24 mouse cellular contexts compared by ENCODE assay signal in genomic region chr15:86266975-86267374, GRCm38 (mm10). TPM values are rescaled to one million over a fixed set of nuclear protein-coding genes. Genes with fewer than 3 reads are reported as not detected.
DNase-seq lines count a peak whose midpoint lies in the region; ATAC-seq and TF ChIP-seq lines count a peak whose summit lies in the region.
"Had no signal": no experiment of that assay in that cellular context is flagged by ENCODE, and none has a peak within 500 bp of the region (broad histone marks: within the 10 kb centered on the region; RNA-seq: fewer than 3 reads in every experiment).

No protein-coding gene starts in this region.

- TF ChIP-seq CTCF in liver, adult 2 months (IDR thresholded peaks at IDR 0.05; ENCODE audit: low read depth, low read length), result no peak

- H3K4me2 ChIP-seq in liver, embryonic 12.5 days, result no peak overlapping the region
- no peak overlapping the region for H3K4me2 ChIP-seq in midbrain, embryonic 11.5 days
- no peak overlapping the region for H3K4me2 ChIP-seq in midbrain, embryonic 14.5 days (ENCODE audit: low read length)
- H3K4me2 ChIP-seq: embryonic facial prominence, embryonic 12.5 days; forebrain, embryonic 13.5 days; forebrain, embryonic 15.5 days had no signal

- peak; percentile 87 for DNase-seq in liver, adult 2 months (ENCODE audit: extremely low read depth, low read depth, low spot score)
- peak; percentile 21 for DNase-seq in midbrain, embryonic 11.5 days (ENCODE audit: low spot score, missing footprints)
- no peak for DNase-seq in midbrain, embryonic 14.5 days
- DNase-seq in kidney, adult 18-20 months, result no peak
- DNase-seq: adrenal gland, adult 8-10 months; adrenal gland, postnatal 14 days; adrenal gland, postnatal 36 days; B cell, adult 2 months; cerebellum, adult 11-12 months; cerebellum, adult 2 months; cerebellum, adult 9-10 months; cerebellum, postnatal 10 days; cerebellum, postnatal 25 days had no signal

- H3K4me1 ChIP-seq in liver, adult 2 months (ENCODE audit: control insufficient read depth, insufficient read depth, low read length), result peaks cover 8% of the 10 kb centered on the region
- H3K4me1 ChIP-seq in liver, embryonic 12.5 days, result no peaks in the 10 kb centered on the region
- H3K4me1 ChIP-seq in midbrain, embryonic 11.5 days (ENCODE audit: control insufficient read depth, insufficient read depth, low read length), result 0 out of 2 replicates have a peak, but pooled peaks cover 5% of the 10 kb centered on the region
- peaks cover 19% of the 10 kb centered on the region for H3K4me1 ChIP-seq in midbrain, embryonic 14.5 days (ENCODE audit: control insufficient read depth, insufficient read depth, low read length)

- no peaks in the 10 kb centered on the region for H3K27me3 ChIP-seq in liver, adult 2 months (ENCODE audit: control insufficient read depth, insufficient read depth, low read length)
- H3K27me3 ChIP-seq in liver, embryonic 12.5 days (replicated peaks), result no peaks in the 10 kb centered on the region
- H3K27me3 ChIP-seq in midbrain, embryonic 11.5 days (ENCODE audit: control insufficient read depth, insufficient read depth, low read length), result no peaks in the 10 kb centered on the region
- H3K27me3 ChIP-seq in midbrain, embryonic 14.5 days (ENCODE audit: control insufficient read depth, insufficient read depth, low read length), result no peaks in the 10 kb centered on the region
- H3K27me3 ChIP-seq: CH12.LX; embryonic facial prominence, embryonic 12.5 days; forebrain, embryonic 15.5 days; Patski had no signal

- H3K27ac ChIP-seq in liver, adult 2 months (replicated peaks; ENCODE audit: insufficient read depth, low read depth, low read length), result no peak overlapping the region
- no peak overlapping the region for H3K27ac ChIP-seq in liver, embryonic 12.5 days
- no peak overlapping the region for H3K27ac ChIP-seq in midbrain, embryonic 11.5 days (ENCODE audit: low read depth, low read length)
- no peak overlapping the region for H3K27ac ChIP-seq in midbrain, embryonic 14.5 days (replicated peaks; ENCODE audit: low read depth, low read length)
- H3K27ac ChIP-seq: embryonic facial prominence, embryonic 10.5 days; embryonic facial prominence, embryonic 12.5 days; forebrain, embryonic 13.5 days; forebrain, embryonic 15.5 days had no signal

- no peak for ATAC-seq in liver, embryonic 12.5 days
- no peak for ATAC-seq in midbrain, embryonic 11.5 days (ENCODE audit: low FRiP score)
- no peak for ATAC-seq in midbrain, embryonic 14.5 days (ENCODE audit: low FRiP score, low TSS enrichment)
- ATAC-seq in granulocyte monocyte progenitor cell, adult 5-6 weeks (replicated peaks; ENCODE audit: poor library complexity, severe bottlenecking), result peak; percentile 65
- peak; percentile 68 for ATAC-seq in megakaryocyte progenitor cell, adult 5-6 weeks (replicated peaks; ENCODE audit: poor library complexity)
- ATAC-seq: CD4-positive, CD25-positive, alpha-beta regulatory T cell, adult 4 months; forebrain, embryonic 13.5 days; forebrain, embryonic 15.5 days; Patski had no signal

- no peaks in the 10 kb centered on the region for H3K79me2 ChIP-seq in liver, adult 2 months (ENCODE audit: control insufficient read depth, insufficient read depth, low read length)

- no peak overlapping the region for H3K4me3 ChIP-seq in liver, adult 2 months (ENCODE audit: insufficient read depth, low read depth, low read length)
- no peak overlapping the region for H3K4me3 ChIP-seq in liver, embryonic 12.5 days
- H3K4me3 ChIP-seq in midbrain, embryonic 11.5 days (ENCODE audit: low read depth, low read length), result no peak overlapping the region
- no peak overlapping the region for H3K4me3 ChIP-seq in midbrain, embryonic 14.5 days (replicated peaks; ENCODE audit: low read depth, low read length)
- H3K4me3 ChIP-seq: embryonic facial prominence, embryonic 10.5 days; embryonic facial prominence, embryonic 12.5 days; forebrain, embryonic 13.5 days; forebrain, embryonic 15.5 days had no signal

- H3K9ac ChIP-seq in liver, adult 2 months (ENCODE audit: low read depth, low read length), result no peak overlapping the region
- no peak overlapping the region for H3K9ac ChIP-seq in liver, embryonic 12.5 days
- H3K9ac ChIP-seq in midbrain, embryonic 11.5 days (ENCODE audit: low read length), result no peak overlapping the region
- no peak overlapping the region for H3K9ac ChIP-seq in midbrain, embryonic 14.5 days (replicated peaks; ENCODE audit: low read length)
- H3K9ac ChIP-seq: embryonic facial prominence, embryonic 12.5 days; forebrain, embryonic 13.5 days; forebrain, embryonic 15.5 days had no signal

- no peak for TF ChIP-seq POLR2A in liver, adult 2 months (IDR thresholded peaks at IDR 0.05; ENCODE audit: extremely low read depth, insufficient read depth, low read length)

- H3K36me3 ChIP-seq in liver, adult 2 months (ENCODE audit: control insufficient read depth, insufficient read depth, low read length), result no peaks in the 10 kb centered on the region
- no peaks in the 10 kb centered on the region for H3K36me3 ChIP-seq in liver, embryonic 12.5 days
- H3K36me3 ChIP-seq in midbrain, embryonic 11.5 days (ENCODE audit: control insufficient read depth, insufficient read depth, low read length), result no peaks in the 10 kb centered on the region
- no peaks in the 10 kb centered on the region for H3K36me3 ChIP-seq in midbrain, embryonic 14.5 days (ENCODE audit: control insufficient read depth, insufficient read depth, low read length)
- H3K36me3 ChIP-seq: embryonic facial prominence, embryonic 10.5 days; embryonic facial prominence, embryonic 12.5 days; forebrain, embryonic 15.5 days had no signal

- no peaks in the 10 kb centered on the region for H3K9me3 ChIP-seq in liver, embryonic 12.5 days (replicated peaks)
- H3K9me3 ChIP-seq in midbrain, embryonic 11.5 days (ENCODE audit: control insufficient read depth, low read length), result no peaks in the 10 kb centered on the region
- H3K9me3 ChIP-seq in midbrain, embryonic 14.5 days (ENCODE audit: control insufficient read depth, low read length), result no peaks in the 10 kb centered on the region
- H3K9me3 ChIP-seq: embryonic facial prominence, embryonic 10.5 days; embryonic facial prominence, embryonic 12.5 days; forebrain, embryonic 13.5 days; forebrain, embryonic 15.5 days; G1E had no signal

- WGBS in liver, adult 2 months, result 55% methylated on average over 4 of the region's 4 CpGs
- 63% methylated on average over 4 of the region's 4 CpGs for WGBS in liver, embryonic 12.5 days (ENCODE audit: insufficient replicate concordance)
- WGBS in midbrain, embryonic 11.5 days, result 75% methylated on average over 4 of the region's 4 CpGs
- 71% methylated on average over 4 of the region's 4 CpGs for WGBS in midbrain, embryonic 14.5 days

RNA-seq across cellular contexts. Expression of gene Tbc1d22a, which starts 52.7 kb away (rescaled TPM):
- total RNA-seq in liver, adult 2 months (2014; rRNA removed), result 9.6 and 13.2 TPM in 2 replicates
- polyA plus RNA-seq in liver, adult 2 months (2012; rRNA removed), result 14.1 and 14.3 TPM in 2 replicates
- 8.8 and 9.2 TPM in 2 replicates for polyA plus RNA-seq in liver, embryonic 12.5 days (2016; fragmentation: Nextera tagmentation; extraction: Ambion mirVana)
- polyA plus RNA-seq in midbrain, embryonic 11.5 days (2014; fragmentation: Nextera tagmentation; extraction: Ambion mirVana), result 6.7 and 8.1 TPM in 2 replicates
- polyA plus RNA-seq in midbrain, embryonic 14.5 days (2014; fragmentation: Nextera tagmentation; extraction: Ambion mirVana), result 9.3 and 11.9 TPM in 2 replicates
- total RNA-seq in granulocyte monocyte progenitor cell, adult 5-6 weeks (2014; fragmentation: Nextera tagmentation), result 18.6 and 18.8 TPM in 2 replicates
- 26.5 and 46.7 TPM in 2 replicates for total RNA-seq in granulocyte monocyte progenitor cell, adult 5-6 weeks (2017)
- total RNA-seq in megakaryocyte progenitor cell, adult 5-6 weeks (2015), result 12.2 and 12.6 TPM in 2 replicates
- 17.3 and 19.8 TPM in 2 replicates for total RNA-seq in megakaryocyte progenitor cell, adult 5-6 weeks (2017)

Comparison
In these comparisons a context has a peak if more than half of its experiments do, and no peak if none do; other contexts are left out.
1. DNase-seq: peak in liver, adult 2 months (single experiment) and midbrain, embryonic 11.5 days (single experiment); none in midbrain, embryonic 14.5 days (single experiment) and kidney, adult 18-20 months (single experiment).
2. ATAC-seq: peak in granulocyte monocyte progenitor cell, adult 5-6 weeks (single experiment) and megakaryocyte progenitor cell, adult 5-6 weeks (single experiment); none in liver, embryonic 12.5 days (single experiment), midbrain, embryonic 11.5 days (single experiment) and midbrain, embryonic 14.5 days (single experiment).